Mouse (Mus musculus): ENCODE measurements around the gene Tsga10. TPM values are rescaled to one million over a fixed set of nuclear protein-coding genes. Genes with fewer than 3 reads are reported as not detected.

The Tsga10 gene
- polyA plus RNA-seq, 1 experiment: 0.10 TPM

GRCm38 (mm10) chr1:37711596-37712356, 154.5 kb downstream of the Tsga10 start:
- H3K4me3 ChIP-seq (ENCODE audit: low read depth, low read length): no peak overlapping the region
- peak overlapping the region; percentile 50 for H3K27ac ChIP-seq (ENCODE audit: insufficient read depth, low read depth, low read length)
- H3K27me3 ChIP-seq (ENCODE audit: control insufficient read depth, insufficient read depth, low read length): no peaks in the 10 kb centered on the region
- peaks cover 10% of the 10 kb centered on the region for H3K4me1 ChIP-seq (ENCODE audit: control insufficient read depth, insufficient read depth, insufficient read length, low read length)
- no peaks in the 10 kb centered on the region for H3K36me3 ChIP-seq (ENCODE audit: control insufficient read depth, insufficient read depth, low read length)
- 42% methylated on average over 10 of the region's 10 CpGs for WGBS
- no peak for TF ChIP-seq CTCF (IDR thresholded peaks at IDR 0.05; ENCODE audit: extremely low read depth, insufficient read length, insufficient replicate concordance, low read depth, low read length)
- no peak for TF ChIP-seq POLR2A (IDR thresholded peaks at IDR 0.05; ENCODE audit: low read depth, low read length)

GRCm38 (mm10) chr1:37711082-37711481, 155.1 kb downstream of the Tsga10 start:
- Histone ChIP-seq H3K27me3 (ENCODE audit: control insufficient read depth, insufficient read depth, low read length) (no peaks in the 10 kb centered on the region), H3K4me3 (ENCODE audit: low read depth, low read length) (no peak overlapping the region), H3K4me1 (ENCODE audit: control insufficient read depth, insufficient read depth, insufficient read length, low read length) (peaks cover 10% of the 10 kb centered on the region), H3K27ac (ENCODE audit: insufficient read depth, low read depth, low read length) (no peak overlapping the region), H3K36me3 (ENCODE audit: control insufficient read depth, insufficient read depth, low read length) (no peaks in the 10 kb centered on the region)
- 91% methylated on average over 5 of the region's 5 CpGs for WGBS
- TF ChIP-seq CTCF (IDR thresholded peaks at IDR 0.05; ENCODE audit: extremely low read depth, insufficient read length, insufficient replicate concordance, low read depth, low read length) (no peak), POLR2A (IDR thresholded peaks at IDR 0.05; ENCODE audit: low read depth, low read length) (no peak)

- H3K27me3 ChIP-seq (ENCODE audit: control insufficient read depth, insufficient read depth, low read length): no peaks in the 10 kb centered on the region
- WGBS: 71% methylated on average over 8 of the region's 8 CpGs
- no peak overlapping the region for H3K27ac ChIP-seq (ENCODE audit: insufficient read depth, low read depth, low read length)
- no peak overlapping the region for H3K4me3 ChIP-seq (ENCODE audit: low read depth, low read length)
- TF ChIP-seq POLR2A (IDR thresholded peaks at IDR 0.05; ENCODE audit: low read depth, low read length): no peak
- no peak for TF ChIP-seq CTCF (IDR thresholded peaks at IDR 0.05; ENCODE audit: extremely low read depth, insufficient read length, insufficient replicate concordance, low read depth, low read length)
- H3K4me1 ChIP-seq (ENCODE audit: control insufficient read depth, insufficient read depth, insufficient read length, low read length): peaks cover 10% of the 10 kb centered on the region
- H3K36me3 ChIP-seq (ENCODE audit: control insufficient read depth, insufficient read depth, low read length): no peaks in the 10 kb centered on the region
Measured at GRCm38 (mm10) chr1:37709736-37710135, 156.5 kb downstream of the Tsga10 start.

- Histone ChIP-seq H3K4me1 (ENCODE audit: control insufficient read depth, insufficient read depth, insufficient read length, low read length) (peaks cover 10% of the 10 kb centered on the region), H3K36me3 (ENCODE audit: control insufficient read depth, insufficient read depth, low read length) (no peaks in the 10 kb centered on the region), H3K27ac (ENCODE audit: insufficient read depth, low read depth, low read length) (no peak overlapping the region), H3K4me3 (ENCODE audit: low read depth, low read length) (no peak overlapping the region), H3K27me3 (ENCODE audit: control insufficient read depth, insufficient read depth, low read length) (no peaks in the 10 kb centered on the region)
- WGBS: 89% methylated on average over 6 of the region's 6 CpGs
- TF ChIP-seq CTCF (IDR thresholded peaks at IDR 0.05; ENCODE audit: extremely low read depth, insufficient read length, insufficient replicate concordance, low read depth, low read length): no peak
- no peak for TF ChIP-seq POLR2A (IDR thresholded peaks at IDR 0.05; ENCODE audit: low read depth, low read length)
Measured at GRCm38 (mm10) chr1:37708270-37708955, 157.8 kb downstream of the Tsga10 start.

Other genes starting within 250 kb of the Tsga10 start
- 12.4 and 15.3 TPM in 2 replicates for gene 2010300C02Rik, start 146.3 kb downstream of the Tsga10 start, polyA plus RNA-seq (2012; rRNA removed)
- gene Lipt1, start 5.3 kb upstream of the Tsga10 start, polyA plus RNA-seq (2012; rRNA removed): 0.37 and 0.62 TPM in 2 replicates
- 1.2 and 2.5 TPM in 2 replicates for gene Mitd1, start 24.0 kb upstream of the Tsga10 start, polyA plus RNA-seq (2012; rRNA removed)
- gene Mrpl30, start 24.0 kb upstream of the Tsga10 start, polyA plus RNA-seq (2012; rRNA removed): 16.0 and 25.2 TPM in 2 replicates
- not detected in 2 replicates for gene Lyg2, start 50.1 kb upstream of the Tsga10 start, polyA plus RNA-seq (2012; rRNA removed)
- gene Lyg1, start 91.3 kb upstream of the Tsga10 start, polyA plus RNA-seq (2012; rRNA removed): not detected in 2 replicates
- 2.3 and 4.0 TPM in 2 replicates for gene Txndc9, start 131.5 kb upstream of the Tsga10 start, polyA plus RNA-seq (2012; rRNA removed)
- 0.58 and 1.0 TPM in 2 replicates for gene Eif5b, start 131.6 kb upstream of the Tsga10 start, polyA plus RNA-seq (2012; rRNA removed)